Mouse (Mus musculus) adrenal gland, postnatal 4 days (tissue): ENCODE measurements around the gene Hint3. TPM values are rescaled to one million over a fixed set of nuclear protein-coding genes. Genes with fewer than 3 reads are reported as not detected.
"Not testable (repeated sequence)": the region's sequence is repeated elsewhere in the genome, so short reads cannot be mapped to it uniquely, and the experiment has no call there.

Experiments used
- DNase-seq, 2 experiments: peaks; one replicate each; pipeline ENCODE4 v3.0.0; 2021 to 2022; ENCODE audit warnings: low spot score in 2 of 2, mixed read lengths in 2 of 2
- long read RNA-seq, 2 experiments: library from polyadenylated mRNA; stranded (forward); transcript quantifications; one replicate each; pipeline ENCODE4 v2.0.0; 2021
- total RNA-seq, 2 experiments: library from RNA; stranded (reverse); gene quantifications; 2 replicates each; pipeline ENCODE4 v1.2.3; 2021

Hint3 gene
- total RNA-seq = 10 to 100 TPM; 28.5 to 30.9 TPM
- long read RNA-seq, experiment 1, transcript Hint3-203 (5 exons, 875 nt) = major isoform, 18 of 25 reads
- long read RNA-seq, experiment 1, partial matches to known transcripts = 2 of 25 reads
- long read RNA-seq, experiment 1, other reads (novel, unspliced or antisense) = 5 of 25 reads
- long read RNA-seq, experiment 2, transcript Hint3-203 (5 exons, 875 nt) = major isoform, 18 of 20 reads
- long read RNA-seq, experiment 2, partial matches to known transcripts = 0 of 20 reads
- long read RNA-seq, experiment 2, other reads (novel, unspliced or antisense) = 2 of 20 reads

DNA sequence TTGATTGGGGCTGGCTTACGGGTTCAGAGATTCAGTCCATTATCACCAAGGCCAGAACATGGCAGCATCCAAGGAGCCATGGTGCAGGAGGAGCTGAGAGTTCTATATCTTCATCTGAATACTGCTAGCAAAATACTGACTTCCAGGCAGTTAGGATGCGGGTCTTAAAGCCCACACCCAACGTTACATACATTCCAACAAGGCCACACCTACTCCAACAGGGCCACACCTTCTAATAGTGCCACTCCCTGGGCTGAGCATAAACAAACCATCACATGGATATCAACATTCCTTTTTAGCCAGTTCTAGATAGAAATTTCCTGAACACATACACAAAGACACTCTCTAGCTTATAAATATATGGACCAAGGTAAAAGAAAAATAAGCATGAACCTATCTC, at the start of gene Hint3:
Gene Hint3, minus strand, starts transcription at position 120 of the 400 bp plus-strand sequence.
- DNase-seq = no peak

DNA sequence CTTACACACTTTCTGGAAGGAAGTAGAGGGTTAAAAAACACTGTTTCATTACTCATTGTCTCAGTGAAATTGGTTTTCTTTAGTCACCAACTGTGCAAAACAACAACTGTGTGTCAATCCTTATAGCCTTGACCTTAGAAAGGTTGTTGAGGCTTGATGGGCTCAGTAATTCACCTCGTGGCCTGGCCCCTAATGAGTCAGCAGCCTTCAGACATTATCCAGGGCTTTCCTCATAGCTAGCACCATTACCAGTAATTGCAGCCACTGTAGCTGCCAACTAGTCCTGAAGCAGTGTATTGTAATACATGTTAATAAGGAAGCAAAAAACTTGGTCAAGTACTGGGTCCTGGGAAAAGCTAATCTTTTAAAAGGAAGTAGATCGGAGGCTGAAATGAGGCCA, 48.6 kb upstream of the Hint3 start:
- DNase-seq = no peak

DNA sequence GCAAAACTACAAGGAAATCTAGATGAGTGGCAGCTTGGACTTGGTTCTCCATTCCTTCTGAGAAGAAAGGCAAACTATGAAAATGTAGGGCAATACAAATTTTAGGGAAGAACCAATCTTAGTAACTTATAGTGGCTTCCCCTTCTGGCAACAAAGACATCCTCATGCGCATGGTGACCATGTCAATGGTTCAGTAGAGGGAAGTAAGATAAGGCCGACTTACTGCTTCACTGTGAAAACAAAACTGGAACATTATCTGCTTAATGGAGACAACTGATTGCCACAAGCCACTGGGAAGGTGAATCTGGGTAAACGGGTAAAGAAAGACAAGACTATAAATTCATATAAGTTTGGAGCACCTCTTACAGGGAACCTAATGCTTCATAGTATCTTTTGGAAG, 45.4 kb upstream of the Hint3 start:
- DNase-seq = no peak

- DNase-seq = no peak
These were observed 37.1 kb upstream of the Hint3 start for GRCm38 (mm10) chr10:30666580-30666979.

DNA sequence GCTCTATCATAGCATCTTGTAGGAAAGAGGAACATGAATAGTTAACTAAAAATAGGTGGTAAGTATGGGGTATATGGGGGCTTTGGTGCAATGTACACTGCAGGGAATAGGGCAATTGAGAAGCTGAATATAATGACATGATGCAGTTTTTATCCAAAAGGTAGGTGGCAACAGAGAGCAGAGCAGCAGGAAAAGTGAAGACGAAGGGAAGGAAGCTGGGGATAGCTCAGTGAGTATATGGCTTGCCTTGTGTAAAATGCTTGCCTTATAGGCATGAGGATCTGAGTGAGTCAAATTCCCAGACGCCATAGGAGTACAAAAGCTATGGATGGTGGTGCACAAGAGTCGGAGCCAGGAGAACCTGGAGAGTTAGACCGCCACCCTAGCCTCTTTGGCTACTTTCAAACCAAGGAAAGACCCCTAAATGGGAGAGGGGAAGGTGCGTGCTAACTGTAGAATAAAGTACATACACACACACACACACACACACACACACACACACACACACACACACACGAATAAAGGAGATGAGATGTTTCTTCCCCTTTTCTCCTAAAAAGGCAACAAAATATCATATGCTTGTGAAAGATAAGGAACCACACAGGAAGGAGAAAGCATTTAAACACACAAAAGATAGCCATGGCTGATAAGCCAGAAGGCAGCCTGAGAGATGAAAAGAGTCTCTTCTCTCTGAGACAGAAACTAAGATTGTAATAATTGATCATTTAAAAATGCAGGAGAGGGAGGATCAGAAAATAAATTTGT, 31.3 kb upstream of the Hint3 start:
- DNase-seq = no peak

GRCm38 (mm10) chr10:30655655-30656054, 26.2 kb upstream of the Hint3 start:
- DNase-seq = no peak

GRCm38 (mm10) chr10:30647681-30648080, 18.2 kb upstream of the Hint3 start:
- DNase-seq = no peak

DNA sequence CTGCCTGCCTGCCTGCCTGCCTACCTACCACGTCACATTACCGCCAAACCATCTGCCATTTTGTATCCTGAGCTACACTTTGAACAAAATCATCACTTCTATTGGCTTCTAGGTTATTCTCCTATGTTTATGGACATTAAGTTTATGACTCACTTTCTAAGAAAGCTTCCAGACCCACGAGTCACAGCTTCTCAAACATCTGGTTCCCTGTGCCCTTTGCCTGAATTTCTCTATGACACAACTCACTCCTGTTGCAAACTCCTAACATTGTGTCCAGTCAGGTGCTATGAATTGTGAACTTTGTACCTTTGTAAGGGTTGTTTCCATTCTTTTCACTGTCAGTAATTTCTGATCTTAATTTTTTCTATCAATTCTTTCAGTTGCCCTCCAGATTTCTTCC, 8.8 kb upstream of the Hint3 start:
- DNase-seq = no peak

DNA sequence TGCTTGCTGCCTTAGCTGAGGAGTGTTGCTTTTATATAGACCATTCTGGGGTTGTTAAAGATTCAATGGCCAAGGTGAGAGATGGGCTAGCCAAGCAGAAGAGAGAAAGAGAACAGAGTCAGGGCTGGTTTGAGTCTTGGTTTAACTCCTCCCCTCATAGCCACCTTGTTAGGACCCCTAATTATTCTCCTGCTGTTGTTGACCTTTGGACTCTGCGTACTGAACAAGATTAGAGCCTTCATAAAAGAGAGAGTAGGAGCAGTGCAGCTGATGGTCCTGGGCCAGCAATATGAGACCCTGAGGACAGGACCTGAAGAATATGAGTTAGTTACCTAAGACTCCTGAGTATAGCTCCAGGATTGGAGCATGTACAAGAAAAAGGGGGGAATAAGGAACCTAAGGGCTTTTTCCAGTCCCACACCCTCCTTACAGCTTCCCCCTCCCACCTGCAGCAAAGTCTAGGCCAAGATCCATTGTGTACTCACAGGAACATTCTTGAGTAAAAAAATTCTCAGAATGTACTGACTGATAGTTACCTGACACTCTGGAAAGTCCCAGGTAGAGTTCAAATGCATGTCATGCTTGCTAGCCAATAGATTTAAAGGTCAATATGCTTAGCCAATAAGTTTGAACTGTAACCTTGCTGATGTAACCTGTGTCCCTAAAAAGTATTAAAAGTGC, 7.2 kb upstream of the Hint3 start:
- DNase-seq = not testable (repeated sequence)

- DNase-seq = no peak
These were observed 3.3 kb upstream of the Hint3 start for GRCm38 (mm10) chr10:30632718-30633117.

- no peak for DNase-seq
These were observed 545 bp upstream of the Hint3 start for GRCm38 (mm10) chr10:30629977-30630376.

- not testable (repeated sequence) for DNase-seq
These were observed 988 bp downstream of the Hint3 start for GRCm38 (mm10) chr10:30628444-30628843.

GRCm38 (mm10) chr10:30627548-30627947, 1.9 kb downstream of the Hint3 start:
- DNase-seq = no peak

DNA sequence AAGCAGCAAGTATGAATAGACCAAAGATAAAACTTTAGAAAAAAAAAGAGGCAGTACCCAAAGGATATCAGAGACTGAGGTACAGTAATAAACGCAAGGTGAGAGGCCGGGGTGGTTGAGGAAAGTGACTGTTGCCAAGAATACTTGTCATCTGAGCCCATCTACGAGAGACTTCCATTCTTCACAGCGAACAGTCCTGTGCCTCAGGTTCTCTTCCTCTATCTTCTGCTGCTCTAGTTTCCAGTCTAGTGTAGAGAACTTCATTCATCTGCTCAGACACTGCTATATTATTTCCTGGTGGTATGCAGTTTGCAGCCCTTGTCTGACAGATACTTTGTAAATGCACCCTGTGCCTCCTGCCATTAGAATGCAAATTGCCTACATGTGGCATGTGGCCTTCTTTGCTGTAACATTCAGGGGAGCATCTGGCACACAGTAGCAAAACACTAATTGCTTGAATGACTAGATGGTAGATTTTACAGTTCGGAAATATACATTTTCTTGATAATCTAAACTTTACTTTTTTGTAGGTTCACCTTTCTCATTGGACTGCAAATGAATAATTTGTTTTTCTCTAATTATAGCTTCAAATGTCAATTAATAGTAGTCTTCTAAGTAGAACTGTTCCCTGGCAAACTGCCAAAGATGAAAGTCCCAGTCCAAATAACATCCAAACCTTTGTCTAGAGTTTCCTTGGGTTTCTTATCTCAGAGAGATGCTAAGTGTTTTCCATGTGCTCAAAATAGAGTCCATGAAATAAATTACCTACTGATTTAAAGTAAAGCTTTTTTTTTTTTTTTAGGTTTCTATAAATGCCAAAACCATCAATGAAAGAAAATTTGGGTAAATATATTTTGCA, 5.0 kb downstream of the Hint3 start:
- no peak for DNase-seq

DNA sequence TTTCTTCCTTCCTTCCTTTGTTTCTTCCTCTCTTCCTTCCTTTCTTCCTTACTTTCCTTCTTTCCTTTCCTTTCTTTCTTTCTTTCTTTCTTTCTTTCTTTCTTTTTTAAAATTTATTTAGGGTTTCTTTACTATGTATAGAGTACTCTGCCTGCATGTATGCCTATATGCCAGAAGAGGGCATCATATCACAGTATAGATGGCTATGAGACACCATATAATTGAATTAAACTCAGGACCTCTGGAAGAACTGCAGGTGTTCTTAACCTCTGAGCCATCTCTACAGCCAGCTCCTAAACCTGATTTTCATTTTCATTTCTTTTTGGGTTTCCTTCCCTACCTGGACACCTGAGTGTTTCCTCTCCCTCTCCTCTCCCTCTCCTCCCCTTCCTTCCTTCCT, 6.5 kb downstream of the Hint3 start:
- DNase-seq = no peak

DNA sequence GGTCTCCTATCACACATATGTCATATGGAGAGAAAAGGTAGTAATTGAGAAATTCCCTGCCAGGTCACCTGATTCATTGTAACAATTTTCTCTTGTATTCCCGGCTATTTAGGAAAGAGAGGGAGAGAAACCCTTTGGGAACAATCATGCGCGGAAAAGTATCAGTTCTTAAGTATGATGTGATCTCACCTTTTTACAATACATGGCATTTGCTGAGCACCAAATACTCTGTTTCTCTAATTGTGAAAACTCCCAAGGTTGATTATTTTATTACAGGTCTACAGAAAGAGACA, 10.6 kb downstream of the Hint3 start:
- DNase-seq = no peak

- DNase-seq = peak; percentile 96 to 97
These were observed 11.1 kb downstream of the Hint3 start for GRCm38 (mm10) chr10:30618091-30618917.

DNA sequence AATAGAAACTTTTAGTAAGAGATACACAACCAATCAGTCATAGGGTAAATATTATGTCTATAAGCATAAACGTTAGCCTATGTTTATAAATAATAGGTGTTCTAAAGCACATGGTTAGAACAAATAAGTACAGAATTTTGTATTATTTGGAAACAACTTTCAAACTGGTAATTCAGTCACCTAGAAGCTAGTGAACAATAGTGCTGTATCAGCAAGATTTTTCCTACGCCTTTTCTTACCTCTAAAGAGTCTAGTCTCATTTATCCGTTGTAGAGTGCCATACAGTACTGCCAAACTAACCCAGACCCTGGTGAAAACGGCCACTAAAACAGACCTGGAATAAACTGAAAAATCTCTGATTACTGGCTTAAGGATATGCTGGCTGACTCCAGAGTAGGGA, 16.4 kb downstream of the Hint3 start:
- DNase-seq = no peak

GRCm38 (mm10) chr10:30609614-30610013, 19.8 kb downstream of the Hint3 start:
- no peak for DNase-seq

DNA sequence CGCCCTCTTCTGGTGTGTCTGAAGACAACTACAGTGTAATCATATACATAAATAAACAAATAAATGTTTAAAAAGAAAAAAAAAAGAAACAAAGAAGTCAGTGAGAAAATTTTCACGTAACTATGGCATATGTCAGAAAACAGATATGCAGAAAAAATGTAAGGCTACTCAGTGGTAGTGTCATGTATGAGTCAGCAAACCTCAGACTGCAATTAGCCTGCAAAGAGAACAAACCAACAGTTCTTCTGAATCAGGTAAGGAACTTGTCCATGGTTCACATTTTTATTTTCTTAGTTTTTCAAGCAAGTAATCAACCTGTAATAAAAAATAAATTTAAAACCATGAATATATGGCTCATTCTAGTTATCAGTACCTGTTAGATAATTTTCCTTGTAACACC, 21.3 kb downstream of the Hint3 start:
- DNase-seq = no peak
